Mouse (Mus musculus): ENCODE measurements around the gene Pkd1l2. TPM values are rescaled to one million over a fixed set of nuclear protein-coding genes. Genes with fewer than 3 reads are reported as not detected.
A peak's percentile ranks its signal among the peaks of the same experiment; 100 is the strongest.

The Pkd1l2 gene
- total RNA-seq, 2 experiments from 2014 or later = 0.10 TPM; not detected in 1

DNA sequence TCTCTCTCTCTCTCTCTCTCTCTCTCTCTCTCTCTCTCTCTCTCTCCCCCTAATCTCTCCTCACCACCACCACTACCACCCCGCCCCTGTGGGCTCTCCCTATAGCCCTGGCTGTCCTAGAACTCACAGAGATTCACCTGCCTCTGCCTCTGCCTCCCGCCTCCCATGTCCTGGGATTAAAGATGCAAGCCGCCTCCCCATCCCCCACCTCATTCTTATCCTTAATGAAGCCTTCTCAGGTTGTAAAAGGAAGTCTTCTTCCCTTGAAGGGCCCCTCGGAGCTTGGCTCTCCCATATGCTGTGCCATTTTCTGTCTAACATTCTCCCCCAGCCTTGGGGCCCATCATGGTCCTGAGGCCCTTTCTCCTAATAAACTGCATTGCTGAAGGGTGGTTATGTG lies 66.6 kb downstream of the Pkd1l2 start:
- no peak overlapping the region for H3K27ac ChIP-seq
- no peak for TF ChIP-seq CTCF (conservative IDR thresholded peaks at IDR 0.05)
- no peak overlapping the region for H3K4me3 ChIP-seq
- DNase-seq (ENCODE audit: low spot score in 2 of 2) = no peak

DNA sequence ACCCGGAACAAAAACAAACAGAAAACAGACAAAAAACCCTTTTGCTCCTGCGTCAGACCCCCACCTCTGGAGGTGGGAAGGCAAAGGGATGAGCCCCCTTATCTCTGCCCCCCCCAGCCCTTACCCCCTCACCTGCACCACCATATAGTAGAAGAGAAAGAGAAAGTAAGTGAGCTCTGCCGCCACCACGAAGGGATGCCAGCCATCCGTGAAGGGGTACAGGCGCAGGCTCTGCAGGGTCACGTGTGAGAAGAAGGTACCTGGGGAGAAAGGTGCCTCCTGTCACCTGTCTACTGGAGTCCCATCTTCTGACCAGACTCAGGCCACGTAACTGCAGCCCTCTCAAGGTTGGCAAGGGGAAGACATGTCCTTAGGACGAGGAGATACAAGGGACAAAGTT lies 70.9 kb downstream of the Pkd1l2 start:
- DNase-seq (ENCODE audit: low spot score in 2 of 2) = no peak
- Histone ChIP-seq H3K27ac (no peak overlapping the region), H3K4me3 (no peak overlapping the region)
- TF ChIP-seq CTCF (conservative IDR thresholded peaks at IDR 0.05) = no peak

DNA sequence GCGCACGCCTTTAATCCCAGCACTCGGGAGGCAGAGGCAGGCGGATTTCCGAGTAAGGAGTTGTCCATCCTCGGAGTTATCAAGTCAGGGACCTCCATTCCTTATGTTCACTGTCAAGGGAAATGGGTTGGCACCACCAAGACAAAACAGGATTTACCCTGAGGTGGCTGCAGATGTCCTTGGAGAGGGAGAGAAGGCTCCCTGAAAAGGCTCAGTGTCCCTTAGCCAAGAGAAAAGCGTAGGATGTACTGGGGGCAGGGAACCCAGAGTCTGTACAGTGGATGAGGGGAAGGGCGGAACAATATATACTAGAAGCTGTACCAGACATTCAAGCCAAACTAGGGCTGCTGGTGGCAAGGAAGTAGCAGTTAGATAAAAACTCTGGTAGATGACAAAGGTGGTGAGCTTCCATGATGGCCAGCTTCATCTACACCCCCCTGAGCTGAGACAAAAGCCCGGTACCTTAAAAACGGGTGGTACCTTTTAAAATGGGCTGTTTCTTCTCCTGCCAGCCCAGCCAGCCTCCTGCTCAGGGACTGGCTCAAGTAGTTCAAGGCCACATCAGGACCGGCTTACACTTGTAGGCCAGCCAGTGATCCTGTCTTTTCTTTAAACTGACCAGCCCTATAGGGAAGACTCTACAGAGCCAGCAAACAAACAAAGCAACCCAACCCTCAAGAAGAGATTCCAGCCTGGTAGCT lies 88.1 kb downstream of the Pkd1l2 start:
- TF ChIP-seq CTCF (conservative IDR thresholded peaks at IDR 0.05) = no peak

DNA sequence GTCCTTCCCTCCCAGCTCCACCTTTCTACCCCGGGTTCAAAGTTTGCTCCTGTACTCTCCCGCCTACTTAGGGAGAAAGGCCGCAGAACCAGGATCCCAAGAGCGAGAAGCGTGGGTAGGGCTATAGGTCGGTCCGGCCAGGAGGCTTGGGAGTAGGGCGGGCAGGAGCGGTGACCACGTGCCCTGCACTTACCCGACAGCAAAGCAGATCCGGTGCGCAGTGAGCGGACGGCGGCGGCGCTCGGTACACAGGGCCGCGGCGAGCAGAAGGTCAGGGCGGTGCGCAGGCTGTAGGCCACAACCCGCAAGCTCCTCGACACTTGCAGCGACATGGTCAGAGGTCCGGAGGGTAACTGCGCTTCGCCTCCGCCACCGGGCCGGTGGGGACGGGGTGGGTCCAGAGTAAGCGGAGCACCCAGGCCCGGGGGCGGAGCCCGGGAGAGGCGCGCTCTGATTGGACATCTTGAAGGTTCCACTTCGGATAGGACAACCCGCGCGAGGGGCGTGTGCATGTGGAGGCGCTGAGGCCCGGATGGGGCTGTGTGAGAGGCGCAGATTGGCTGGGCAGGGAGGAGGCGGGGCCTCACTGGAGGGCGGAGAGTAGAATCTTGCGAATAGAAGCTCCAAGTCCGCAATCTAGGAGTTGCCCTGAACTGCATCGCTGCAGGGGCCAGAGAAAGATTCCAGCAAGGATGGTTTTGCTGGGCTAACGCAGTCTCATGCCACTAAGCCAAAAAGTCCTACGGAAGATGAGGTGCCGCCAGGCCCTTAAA lies 89.0 kb downstream of the Pkd1l2 start, which contains the start of gene Gcsh:
Gene Gcsh, minus strand, starts transcription at position 443 of the 773 bp plus-strand sequence.
- no peak for TF ChIP-seq CTCF (conservative IDR thresholded peaks at IDR 0.05)
- Histone ChIP-seq H3K4me3 (peak within 1 kb of the TSS; percentile 62), H3K27ac (peak within 1 kb of the TSS; percentile 85)
- DNase-seq (ENCODE audit: low spot score in 2 of 2) = peak; percentile 98

More for the DNA sequence above, 88.1 kb downstream of the Pkd1l2 start:
- DNase-seq (ENCODE audit: low spot score in 2 of 2) = no peak
- H3K4me3 ChIP-seq = peak overlapping the region; percentile 62
- H3K27ac ChIP-seq = peak overlapping the region; percentile 85; the same call in 1 of the 2 replicates

DNA sequence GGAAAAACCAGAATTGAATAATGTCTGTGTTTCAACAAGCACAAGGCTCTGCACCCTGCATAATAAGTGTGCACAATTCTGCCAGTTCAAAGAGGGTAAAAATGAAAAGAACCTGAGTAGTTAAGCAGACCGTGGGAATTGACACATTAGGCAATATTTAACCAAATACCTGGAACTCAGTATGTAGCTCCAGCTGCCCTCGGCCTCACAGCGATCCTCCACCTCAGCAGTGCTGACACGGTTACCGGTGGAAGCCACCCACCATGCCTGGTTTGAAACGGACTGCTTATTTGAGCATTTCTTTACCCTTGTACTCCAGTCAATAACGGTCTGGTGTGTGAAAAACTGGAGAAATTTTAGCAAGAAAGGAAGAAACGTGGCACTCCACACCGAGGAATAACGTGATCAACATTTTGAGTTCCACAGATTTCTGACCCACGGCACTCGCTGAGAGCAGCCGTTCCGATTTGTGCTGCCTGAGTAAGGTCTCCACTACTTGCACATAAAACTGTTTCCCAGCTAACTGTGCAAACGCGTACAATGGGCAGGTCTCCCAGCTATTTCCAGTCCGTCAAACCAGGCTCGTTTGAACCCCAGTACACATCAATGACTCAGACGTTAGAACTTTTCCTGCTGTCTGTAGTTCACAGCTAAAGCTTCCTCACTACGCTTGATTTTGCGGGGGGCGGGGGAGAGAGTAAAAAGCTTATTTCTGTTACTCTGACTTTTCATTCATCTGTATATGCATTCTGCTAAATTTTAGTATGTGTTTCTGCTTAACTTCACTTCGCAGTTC lies 89.9 kb downstream of the Pkd1l2 start:
- TF ChIP-seq CTCF (conservative IDR thresholded peaks at IDR 0.05) = no peak
- peak overlapping the region; percentile 85; the same call in 1 of the 2 replicates for H3K27ac ChIP-seq
- peak overlapping the region; percentile 62 for H3K4me3 ChIP-seq
- no peak for DNase-seq (ENCODE audit: low spot score in 2 of 2)

DNA sequence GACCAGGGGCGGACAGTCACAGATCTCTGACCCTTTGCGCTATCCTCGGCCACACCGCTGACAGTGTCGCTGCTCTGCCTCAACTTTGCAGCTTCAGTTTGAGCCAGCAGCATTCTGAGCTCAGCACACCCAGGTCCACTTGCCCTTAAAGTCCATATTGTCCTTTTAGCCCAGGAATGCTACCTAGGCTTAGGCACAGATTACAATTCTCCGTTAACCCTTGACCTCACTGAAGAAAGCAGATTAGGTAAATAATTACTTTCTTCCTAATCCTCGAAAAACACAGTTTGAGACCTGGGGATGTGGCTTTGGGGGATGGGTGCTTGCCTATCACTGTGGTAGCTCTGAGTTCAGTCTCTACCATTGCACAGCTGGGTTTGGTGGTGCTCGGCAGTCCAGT lies 91.0 kb downstream of the Pkd1l2 start:
- no peak overlapping the region for H3K27ac ChIP-seq
- no peak overlapping the region for H3K4me3 ChIP-seq
- no peak for DNase-seq (ENCODE audit: low spot score in 2 of 2)
- TF ChIP-seq CTCF (conservative IDR thresholded peaks at IDR 0.05) = no peak

DNA sequence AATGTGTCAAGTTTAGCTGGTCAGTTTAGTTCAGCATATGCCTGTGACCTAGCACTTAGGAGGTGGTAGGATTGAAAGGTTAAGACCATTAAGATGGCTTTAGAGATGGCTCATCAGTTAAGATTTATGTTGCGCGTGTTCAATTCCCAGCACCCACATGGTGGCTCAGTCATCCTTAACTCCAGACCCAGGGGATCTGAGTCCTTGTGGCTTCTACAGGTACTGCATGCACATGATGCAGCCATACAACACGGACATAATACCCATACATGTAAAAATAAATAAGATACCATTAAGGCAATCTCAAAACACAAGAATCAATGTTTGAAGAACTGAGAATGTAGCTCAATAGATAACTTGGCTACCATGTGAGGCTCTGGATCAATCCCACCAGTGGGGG lies 92.4 kb downstream of the Pkd1l2 start:
- no peak for DNase-seq (ENCODE audit: low spot score in 2 of 2)
- peak; percentile 59 for TF ChIP-seq CTCF (conservative IDR thresholded peaks at IDR 0.05)

DNA sequence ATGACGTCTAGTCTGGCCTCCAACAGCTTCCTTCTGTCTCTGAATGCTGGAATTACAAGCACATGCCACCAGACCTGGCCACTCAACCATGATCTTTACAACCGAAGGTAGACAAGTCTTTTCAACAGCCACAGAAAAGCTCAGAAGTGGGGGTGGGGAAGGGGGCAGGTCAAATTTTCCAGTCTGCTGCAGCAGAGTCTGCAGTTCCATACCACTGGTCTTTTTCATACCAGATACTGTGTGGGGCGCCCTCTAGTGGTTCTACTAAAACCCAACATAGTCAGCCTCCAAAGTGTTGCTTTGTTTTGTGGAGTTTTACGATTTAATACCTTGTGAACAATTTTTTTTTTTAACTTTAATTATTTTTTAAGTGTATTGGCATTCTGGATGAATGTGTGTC lies 102.1 kb downstream of the Pkd1l2 start:
- H3K27ac ChIP-seq = no peak overlapping the region
- DNase-seq (ENCODE audit: low spot score in 2 of 2) = peak; percentile 44 to 59
- H3K4me3 ChIP-seq = no peak overlapping the region
- TF ChIP-seq CTCF (conservative IDR thresholded peaks at IDR 0.05) = peak; percentile 91

More for the DNA sequence above, 92.4 kb downstream of the Pkd1l2 start:
- Histone ChIP-seq H3K4me3 (no peak overlapping the region), H3K27ac (no peak overlapping the region)

DNA sequence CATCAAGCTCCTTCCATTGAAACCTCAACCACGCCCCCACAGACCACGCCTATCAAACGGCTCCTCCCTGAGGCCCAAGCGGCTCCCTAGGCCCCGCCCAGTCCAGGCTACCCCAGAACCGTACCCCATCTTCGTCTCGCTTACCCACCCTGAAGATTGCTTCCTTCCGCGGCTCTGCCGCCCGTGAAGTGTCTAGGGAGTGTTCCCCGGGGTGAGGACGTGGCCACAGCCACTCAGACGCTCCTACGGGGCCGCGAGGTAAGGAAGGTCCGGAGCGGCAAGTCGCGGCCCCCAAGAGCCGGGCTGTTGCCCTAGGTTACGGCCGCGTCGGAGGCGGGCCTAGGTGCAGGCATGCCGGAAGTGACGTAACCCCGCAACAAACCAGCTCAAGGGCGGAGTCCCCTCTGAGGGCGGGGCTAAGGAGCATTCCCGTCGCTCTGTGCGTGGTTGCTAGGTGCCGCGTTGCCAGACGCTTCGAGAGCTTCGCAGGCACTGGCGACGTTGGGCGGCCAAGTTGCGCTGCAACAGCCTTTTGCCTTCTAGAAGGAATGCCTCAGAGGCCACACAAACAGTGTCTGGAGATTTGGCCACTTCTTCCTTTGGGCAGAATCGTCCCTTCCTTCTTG lies 103.5 kb downstream of the Pkd1l2 start, which contains the start of gene 1700030J22Rik:
Gene 1700030J22Rik, minus strand, starts transcription at position 329 of the 626 bp plus-strand sequence.
- Histone ChIP-seq H3K27ac (peak within 1 kb of the TSS; percentile 80), H3K4me3 (peak within 1 kb of the TSS; percentile 90)
- DNase-seq (ENCODE audit: low spot score in 2 of 2) = peak; percentile 97 to 98
- peak; percentile 52 for TF ChIP-seq CTCF (conservative IDR thresholded peaks at IDR 0.05)

DNA sequence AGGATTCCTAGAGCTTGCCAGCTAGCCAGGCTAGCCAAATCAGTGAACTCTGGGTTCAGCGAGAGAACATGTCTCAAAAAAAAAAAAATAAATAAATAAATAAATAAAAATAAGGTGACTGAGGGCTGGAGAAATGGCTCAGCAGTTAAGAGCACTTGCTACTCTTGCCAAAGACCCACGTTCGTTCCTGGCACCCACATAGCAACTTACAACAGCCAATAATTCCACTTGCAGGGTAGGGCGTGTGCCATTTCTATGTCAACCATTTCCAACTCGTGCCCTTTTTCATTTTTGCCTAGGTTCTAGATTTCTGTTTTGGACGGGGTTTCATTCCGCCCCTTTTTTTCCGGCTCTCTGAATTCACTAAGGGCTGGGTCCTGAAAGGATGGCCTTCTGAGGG lies 104.2 kb downstream of the Pkd1l2 start:
- no peak for TF ChIP-seq CTCF (conservative IDR thresholded peaks at IDR 0.05)
- H3K4me3 ChIP-seq = peak overlapping the region; percentile 90
- no peak for DNase-seq (ENCODE audit: low spot score in 2 of 2)
- peak overlapping the region; percentile 80; the same call in 1 of the 2 replicates for H3K27ac ChIP-seq

DNA sequence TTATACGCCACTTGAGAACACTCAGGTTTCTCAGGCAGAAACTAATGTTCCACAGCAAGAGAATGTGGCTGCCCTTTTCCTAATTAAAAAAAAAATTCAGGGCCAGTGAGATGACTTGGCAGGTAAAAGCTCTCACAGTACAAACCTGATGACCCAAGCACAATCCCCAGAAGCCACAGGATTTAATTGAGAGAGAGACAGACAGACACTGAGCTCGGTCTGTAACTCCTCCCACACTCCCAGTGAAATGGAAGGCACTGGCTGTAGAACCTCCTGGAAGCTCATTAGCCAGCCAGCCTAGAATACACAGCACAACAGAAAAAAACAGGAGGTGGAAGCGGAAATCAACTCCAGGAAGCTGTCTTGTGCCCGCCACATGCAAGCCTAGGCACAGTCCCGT lies 106.6 kb downstream of the Pkd1l2 start:
- DNase-seq (ENCODE audit: low spot score in 2 of 2) = no peak
- H3K4me3 ChIP-seq = no peak overlapping the region
- no peak for TF ChIP-seq CTCF (conservative IDR thresholded peaks at IDR 0.05)
- no peak overlapping the region for H3K27ac ChIP-seq

DNA sequence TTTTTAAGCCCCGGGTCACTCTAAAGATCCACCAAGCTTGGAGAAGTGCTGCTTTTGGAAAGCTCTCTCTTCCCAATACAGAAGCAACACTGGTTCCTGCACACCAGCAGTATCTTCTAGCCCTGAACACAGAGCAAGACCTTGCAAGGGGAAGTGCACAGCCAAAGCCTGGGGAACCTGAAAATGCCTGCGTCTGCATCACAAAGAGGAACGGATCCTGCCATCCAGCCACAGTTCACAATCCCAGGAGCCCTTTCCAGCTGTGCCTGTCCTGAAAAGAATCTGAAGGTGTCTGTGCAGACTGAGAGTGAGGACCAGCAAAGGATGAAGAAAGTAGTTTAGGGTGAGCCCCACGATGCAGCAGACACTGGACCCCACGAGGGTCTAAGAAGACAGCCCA lies 107.2 kb downstream of the Pkd1l2 start:
- Histone ChIP-seq H3K4me3 (no peak overlapping the region), H3K27ac (no peak overlapping the region)
- no peak for DNase-seq (ENCODE audit: low spot score in 2 of 2)
- no peak for TF ChIP-seq CTCF (conservative IDR thresholded peaks at IDR 0.05)
